Mouse (Mus musculus) thymus, adult 2 months (tissue): Measurements from ENCODE around the gene Ypel4.

Source experiments
- CTCF ChIP-seq: fragments of 200-500 bp; IDR thresholded peaks from 2 replicates; pipeline ENCODE4 v1.5.1; 2012; ENCODE audit warnings: mild to moderate bottlenecking, control low read depth, low read length, moderate library complexity, borderline replicate concordance; ENCODE audit not compliant: control insufficient read depth, poor library complexity, insufficient read depth; ENCODE audit errors: extremely low read depth
- POLR2A ChIP-seq: fragments of 200-500 bp; IDR thresholded peaks from 2 replicates; pipeline ENCODE4 v1.6.1; 2012; ENCODE audit warnings: mild to moderate bottlenecking, low read length, control low read depth, moderate library complexity; ENCODE audit not compliant: control insufficient read depth, poor library complexity, insufficient read depth; ENCODE audit errors: extremely low read depth

DNA sequence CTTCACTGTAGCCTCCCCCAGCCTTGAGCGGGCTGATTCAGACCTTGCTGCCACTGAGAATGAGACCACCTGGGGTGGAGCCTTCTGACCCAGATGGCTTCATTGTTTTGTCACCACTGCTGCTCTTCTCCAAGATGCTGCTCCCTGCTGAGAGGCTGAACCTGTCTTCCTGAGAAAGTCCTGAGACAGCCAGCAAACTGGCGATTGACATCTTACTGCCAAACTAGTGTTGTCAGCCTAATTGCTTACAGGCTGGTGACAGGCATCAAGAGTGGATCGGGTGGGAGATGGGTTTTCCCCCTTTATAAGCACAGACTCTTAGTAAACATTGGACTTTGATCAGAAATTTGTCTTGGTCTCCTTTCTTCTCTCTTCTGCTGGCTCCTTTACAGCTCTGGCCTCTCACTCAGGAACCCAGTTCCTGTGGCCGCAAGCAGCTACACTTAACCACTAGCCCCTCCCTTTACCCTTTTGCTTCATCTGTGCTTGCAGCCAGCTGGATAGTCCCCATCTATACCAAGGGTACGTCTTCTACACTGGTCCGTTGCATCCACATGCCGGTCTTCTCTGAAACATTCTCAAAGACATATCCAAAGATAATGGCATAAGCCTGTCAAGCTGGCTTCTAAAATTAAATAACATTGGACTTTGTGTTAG lies 23.3 kb downstream of the Ypel4 start:
- TF ChIP-seq CTCF (no peak), POLR2A (no peak)
